Mouse (Mus musculus) gastrocnemius, adult 8-10 months (tissue): Measurements from ENCODE around the gene Rarb. TPM values are rescaled to one million over a fixed set of nuclear protein-coding genes. Genes with fewer than 3 reads are reported as not detected.
A peak's percentile ranks its signal among the peaks of the same experiment; 100 is the strongest.

Experiments used
- DNase-seq, 2 experiments: peaks; one replicate each; pipeline ENCODE4 v3.0.0; 2022; ENCODE audit warnings: low spot score in 2 of 2
- total RNA-seq, 4 experiments: library from RNA; stranded (reverse); gene quantifications; 2 replicates each; pipeline ENCODE4 v1.2.4; 2022

Rarb gene
- total RNA-seq, 4 experiments from 2014 or later: 9.2 to 14.2 (median 12.3) TPM

DNA sequence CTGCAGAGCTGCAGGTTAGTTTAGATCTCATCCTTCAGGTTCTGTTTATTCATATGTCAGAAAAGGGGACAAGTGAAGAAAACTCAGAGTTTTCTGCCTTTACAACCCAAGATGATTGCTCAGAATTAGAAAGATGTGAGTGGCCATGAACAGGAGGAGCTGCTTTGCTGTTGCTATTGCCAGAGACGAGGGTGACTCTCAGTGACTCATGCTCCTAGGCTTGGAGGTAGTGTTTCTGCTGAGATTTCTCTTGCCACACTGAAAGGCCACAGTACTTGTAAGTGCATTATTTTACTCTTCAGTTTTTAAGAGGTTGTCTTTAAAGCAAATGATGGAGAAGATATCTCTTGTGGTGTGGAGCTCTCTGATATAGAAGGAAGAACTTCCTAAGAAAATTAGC is 277.3 kb downstream of the Rarb start:
- no peak for DNase-seq

DNA sequence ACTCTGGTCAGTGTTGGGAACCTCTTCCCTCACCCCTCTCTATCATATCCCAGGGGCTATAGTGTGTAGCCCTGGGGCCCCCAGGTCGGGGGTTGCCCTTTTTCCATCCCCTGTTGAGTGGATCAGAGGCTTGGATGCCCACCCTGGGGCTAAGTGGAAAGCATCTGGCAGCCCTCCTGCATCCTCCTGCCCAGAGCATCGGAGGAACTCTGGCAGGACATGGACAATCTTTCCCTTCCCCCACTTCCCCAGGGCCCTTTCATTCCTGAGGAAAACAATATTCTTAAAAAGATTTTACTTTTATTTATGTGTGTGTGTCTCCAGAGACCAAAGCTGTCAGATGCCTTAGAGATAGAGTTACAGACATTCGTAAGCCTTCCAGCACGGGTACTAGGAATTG is 281.5 kb downstream of the Rarb start:
- DNase-seq: no peak

DNA sequence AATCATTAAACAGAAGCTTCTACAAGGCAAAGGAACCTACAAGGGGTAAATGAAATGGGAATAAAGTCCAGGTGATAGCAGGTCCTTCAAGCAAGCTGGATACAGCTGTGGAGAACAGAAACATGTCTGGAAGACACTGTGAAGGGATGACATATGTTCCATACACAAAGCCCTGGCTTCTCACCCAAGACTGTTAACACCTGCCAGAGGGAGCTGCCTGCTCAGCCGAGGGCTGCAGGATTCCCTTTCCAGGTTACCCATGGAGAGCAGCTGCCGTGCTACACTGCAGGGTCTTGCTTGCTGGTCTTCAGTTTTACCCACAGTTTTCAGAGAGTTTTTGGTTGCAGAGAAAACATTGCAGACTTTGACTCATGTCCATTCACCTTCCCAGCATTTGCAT is 290.3 kb downstream of the Rarb start:
- DNase-seq: no peak

DNA sequence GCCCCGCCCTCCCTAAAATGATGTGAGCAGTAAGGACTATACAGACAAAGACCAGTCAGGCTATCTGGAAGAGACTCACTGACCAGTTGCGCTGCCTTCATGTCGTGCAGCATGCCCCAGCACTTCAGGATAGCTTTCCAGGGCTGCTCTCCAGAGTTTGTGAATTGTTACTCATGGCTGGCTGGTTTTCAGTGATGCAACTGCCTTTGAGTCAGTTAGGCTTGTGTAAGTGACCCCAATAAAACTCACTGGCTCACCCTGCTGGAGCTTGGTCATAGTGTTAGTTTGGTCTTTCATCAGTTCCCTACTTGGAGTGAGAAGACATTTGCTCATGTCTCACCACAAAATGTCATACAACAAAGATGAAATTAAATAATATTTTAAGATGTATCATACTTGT is 292.8 kb downstream of the Rarb start:
- peak; percentile 53 to 58 for DNase-seq

DNA sequence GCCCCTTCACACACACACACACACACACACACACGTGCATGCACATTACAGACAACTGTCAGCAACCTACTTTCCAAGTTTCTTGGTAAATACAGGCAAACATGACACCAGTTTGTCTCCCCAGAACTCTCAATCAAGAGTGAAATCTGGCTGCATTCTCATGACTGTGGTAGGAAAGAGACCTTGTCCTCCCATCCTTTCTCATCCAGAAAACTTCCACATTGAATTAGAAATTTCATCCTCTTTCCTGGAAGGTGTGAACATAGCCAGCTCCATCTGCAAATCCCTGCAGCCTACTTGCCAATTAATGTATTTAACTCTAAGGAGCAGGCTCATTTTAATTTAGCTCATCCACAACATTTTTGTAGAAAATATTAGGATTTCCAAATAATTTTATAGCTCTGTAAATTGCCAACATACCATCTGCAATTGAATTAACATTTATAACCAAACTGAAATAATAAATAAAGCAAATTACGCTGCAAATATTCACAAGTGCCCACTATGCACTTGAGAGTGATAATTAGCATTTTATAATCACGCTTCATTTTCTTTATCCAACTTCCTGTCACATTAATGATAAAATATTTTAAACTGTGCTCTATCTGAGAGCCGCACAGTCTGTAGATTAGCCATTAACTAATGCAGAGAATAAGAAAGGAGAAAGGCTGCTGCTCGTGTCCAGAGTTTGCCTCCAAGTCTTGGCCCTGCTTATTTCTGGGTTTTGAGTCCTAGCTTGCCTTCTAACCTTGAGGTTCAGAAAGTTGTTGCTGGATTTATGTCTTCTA is 293.6 kb downstream of the Rarb start:
- no peak for DNase-seq

DNA sequence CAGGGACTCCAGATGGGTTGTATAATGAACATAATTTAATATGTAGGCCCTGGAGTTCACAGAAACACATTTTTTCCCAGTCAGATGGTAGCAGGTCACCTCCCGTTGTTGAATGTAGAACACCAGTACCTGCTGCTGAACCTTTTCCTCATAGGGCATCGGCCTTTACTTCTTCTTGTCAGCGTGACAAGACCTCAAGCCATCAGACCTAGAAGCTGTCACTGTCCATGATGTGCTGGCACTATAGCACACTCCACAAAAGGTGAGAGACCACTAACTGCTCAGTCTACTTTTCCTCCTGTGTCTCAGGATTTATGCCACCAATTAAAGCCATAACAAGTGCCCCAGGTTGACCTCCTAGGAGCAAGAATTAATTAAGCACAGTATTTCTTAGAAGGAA is 296.1 kb downstream of the Rarb start:
- DNase-seq: no peak

DNA sequence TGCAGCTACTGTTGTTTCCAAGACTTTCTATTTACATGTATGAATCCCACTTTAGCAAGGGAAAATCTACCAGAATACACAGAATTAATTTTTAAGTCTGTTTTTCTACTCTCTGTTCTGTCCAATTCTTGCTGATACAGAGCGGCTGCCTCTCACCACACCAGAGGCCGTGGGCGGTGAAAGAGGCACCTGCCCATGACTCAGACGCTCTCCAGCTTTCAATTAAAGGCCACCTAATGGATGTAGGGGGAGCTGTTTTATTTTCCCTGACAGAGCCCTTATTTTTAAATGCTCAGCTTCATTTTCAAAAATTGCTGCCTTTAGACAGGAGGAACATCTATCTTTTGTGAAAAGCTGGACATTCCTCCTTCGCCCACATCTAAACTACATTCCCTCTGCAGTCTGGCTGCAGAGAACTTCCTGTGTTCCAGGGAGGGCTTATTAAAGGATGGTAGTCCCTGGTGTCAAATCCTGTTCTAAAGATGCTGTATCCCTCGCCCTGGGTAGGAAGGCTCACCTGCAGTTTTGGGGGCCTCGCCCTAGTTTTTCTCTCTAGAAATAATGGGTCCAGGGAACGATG is 299.3 kb downstream of the Rarb start:
- no peak for DNase-seq

DNA sequence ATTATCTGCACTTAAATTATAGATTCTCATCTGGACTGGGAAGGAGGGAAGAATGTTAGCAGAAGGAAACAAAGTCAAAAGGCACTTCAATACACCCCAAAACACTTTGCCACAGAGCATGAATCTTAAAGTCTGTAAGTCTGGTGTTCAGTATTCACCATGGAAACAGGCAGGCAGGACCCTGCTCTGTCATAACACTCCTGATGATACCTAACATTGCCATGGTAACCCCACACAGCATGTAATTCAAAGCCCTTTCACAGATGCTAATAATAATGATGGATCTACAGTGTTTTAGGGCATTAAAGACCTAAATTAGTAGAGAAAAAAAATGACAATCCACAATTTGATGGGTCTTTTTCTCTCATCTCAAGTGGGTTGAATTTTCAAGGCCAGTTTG is 301.0 kb downstream of the Rarb start:
- no peak for DNase-seq

DNA sequence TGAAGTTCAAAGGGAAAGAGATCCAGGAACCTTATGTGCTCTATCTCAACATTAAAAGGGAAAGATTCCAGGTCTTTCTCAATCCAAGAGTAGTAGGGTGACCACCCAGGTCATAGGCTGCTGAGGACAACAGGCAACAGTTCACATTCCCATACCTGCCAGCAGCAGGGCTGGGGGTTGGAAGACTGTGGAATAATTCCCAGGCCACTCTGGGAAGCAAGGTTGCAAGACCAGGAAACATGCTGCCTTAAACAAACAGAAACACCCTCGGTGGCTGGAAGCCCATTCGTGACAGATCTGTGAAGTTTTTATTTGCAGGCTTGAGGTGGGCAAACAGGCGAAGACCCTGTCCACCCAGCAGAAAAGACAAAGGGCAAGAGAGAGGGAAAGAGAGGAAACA is 303.2 kb downstream of the Rarb start:
- DNase-seq: no peak

DNA sequence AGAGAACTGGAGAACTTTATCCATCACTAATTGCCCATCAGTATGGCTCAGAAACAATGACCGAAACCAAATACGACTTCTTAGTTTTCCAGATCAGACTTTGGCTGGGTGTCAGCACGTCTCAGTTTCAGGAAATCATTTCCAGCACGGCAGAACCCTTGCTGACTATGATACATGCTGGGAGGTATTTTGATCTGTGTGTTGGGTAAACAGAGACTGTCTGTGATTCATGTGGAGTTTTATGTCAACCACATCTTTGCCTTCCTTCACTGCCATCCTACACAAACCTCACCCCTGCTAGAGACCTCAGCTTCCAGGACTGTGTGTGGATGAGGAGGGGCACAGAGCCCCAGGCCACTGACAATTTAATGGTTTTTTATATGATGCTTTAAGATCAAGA is 308.4 kb downstream of the Rarb start:
- DNase-seq: no peak

DNA sequence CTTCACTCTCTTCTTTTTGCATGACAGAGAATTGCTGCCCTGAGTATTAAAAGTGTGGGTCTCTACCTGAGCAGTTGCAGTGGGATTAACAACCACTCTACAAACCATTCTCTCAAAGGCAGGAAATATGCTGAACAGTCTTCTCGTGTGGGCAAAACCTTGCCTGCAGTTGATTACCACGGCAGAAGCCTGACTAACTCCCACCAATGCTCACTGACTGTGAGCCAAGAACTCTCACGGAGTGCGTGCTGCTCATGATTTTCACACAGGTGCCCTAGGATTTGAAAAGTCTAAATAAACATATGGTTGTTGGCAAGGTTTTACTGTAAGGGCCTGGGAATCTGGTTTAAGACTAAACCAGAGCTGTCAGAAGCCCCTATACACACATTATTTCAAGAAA is 309.1 kb downstream of the Rarb start:
- no peak for DNase-seq

DNA sequence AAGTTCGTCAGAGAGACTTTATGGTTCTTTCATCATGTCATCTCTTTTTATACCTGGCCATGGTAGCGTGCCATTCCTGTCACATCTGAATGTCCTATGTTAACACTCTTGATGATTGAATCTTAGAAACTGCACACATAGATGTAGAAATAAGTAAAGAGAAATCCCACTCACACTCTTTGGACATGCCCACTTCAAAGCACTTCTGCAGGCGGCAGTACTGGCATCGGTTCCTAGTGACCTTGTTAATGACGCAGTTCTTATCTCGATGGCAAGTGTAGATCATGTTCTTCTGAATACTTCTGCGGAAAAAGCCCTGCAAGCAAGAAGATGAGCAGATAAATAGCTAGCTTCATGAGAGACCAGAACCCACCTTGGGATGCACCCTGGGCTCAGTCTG is 310.2 kb downstream of the Rarb start:
- no peak for DNase-seq

DNA sequence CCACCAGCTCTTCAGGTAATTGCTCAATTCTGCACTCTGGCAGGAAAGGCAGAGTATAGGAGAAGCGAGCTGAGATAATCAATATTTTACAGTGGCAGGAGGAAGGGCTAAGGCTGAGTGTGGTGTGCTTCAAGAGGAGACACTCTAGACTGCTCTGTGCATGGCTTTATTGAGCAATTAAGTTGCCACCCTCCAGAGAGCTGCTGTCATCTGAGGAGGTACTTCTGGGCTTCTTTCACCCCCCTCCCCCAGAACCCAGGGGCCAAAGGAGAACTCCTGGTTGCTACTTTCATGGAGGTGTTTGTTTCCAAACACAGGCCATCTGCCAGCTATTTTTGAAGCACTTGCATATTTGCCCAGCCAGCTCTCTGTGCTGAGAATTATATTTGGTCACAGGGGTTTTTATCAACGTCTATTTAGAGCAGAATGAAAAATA is 321.7 kb downstream of the Rarb start:
- DNase-seq: peak; percentile 76 to 77

DNA sequence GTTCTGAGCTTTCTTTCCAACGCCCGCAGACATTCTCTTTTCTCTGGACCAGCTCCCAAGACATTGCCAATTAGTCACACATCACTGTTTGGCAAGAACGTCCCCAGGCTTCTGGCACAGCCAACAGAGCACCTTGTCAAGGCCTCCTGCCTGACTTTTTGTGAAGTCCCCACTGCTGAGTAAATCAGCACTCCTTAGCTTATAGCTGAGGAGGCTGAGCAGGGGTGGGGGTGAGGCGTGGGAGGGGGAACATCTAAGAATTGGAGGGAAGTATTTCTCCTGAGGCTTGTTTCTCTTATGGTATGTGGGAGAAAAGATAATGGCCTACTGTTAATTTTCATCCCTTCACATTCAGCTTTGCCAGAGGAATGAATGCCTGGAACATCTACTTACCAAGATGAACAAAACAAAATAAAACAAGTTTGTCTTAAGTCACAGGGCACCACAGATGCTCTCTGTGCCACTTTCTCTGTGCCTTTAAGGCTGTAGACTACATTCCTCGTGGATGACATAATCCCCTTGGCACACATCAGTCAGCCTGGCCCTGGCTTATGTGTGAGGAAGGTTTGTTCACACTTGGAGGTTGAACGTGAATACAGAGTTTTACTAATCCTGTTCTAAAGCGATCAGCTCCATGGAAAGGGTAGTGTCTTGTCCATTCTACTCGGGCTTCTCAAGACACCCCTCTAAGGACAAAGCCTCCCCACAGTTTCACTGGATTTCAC is 335.1 kb downstream of the Rarb start:
- DNase-seq: no peak

DNA sequence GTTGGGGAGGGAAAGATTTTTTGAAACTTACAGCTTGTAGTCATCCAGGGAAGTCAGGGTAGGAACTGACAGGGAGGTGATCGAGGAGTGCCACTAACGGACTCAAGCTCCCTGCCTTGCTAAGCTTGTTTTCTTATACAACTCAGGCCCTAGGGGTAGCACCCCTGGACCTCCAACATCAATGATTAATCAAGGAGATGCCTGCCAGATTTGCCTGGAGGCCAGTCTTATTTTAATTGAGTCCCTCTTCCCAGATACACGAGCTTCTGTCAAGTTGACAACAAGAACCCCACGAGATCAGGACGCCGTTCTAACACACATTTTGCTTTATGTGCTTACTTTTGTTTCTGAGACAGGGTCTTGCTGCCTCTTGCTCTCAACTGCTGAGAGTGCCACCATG is 338.3 kb downstream of the Rarb start:
- no peak for DNase-seq

DNA sequence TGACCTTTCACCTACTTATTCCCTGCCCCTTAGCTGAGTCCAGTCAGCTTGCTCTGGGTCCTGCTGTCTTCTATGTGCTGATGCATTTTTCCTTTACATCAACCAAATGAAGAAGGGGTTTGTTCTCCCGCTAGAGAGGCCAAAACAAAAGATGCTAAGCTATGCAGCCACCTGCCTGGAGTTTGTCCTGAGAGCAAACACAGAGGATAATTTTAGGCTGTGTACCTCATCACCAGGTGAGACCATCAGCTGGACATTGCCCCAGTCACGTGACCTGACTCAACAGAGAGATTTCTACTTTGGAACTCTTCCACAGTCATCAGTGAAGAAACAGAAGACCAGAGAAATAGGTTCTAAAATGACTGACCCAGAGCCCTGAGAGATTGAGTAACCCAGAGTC is 339.4 kb downstream of the Rarb start:
- DNase-seq: no peak

DNA sequence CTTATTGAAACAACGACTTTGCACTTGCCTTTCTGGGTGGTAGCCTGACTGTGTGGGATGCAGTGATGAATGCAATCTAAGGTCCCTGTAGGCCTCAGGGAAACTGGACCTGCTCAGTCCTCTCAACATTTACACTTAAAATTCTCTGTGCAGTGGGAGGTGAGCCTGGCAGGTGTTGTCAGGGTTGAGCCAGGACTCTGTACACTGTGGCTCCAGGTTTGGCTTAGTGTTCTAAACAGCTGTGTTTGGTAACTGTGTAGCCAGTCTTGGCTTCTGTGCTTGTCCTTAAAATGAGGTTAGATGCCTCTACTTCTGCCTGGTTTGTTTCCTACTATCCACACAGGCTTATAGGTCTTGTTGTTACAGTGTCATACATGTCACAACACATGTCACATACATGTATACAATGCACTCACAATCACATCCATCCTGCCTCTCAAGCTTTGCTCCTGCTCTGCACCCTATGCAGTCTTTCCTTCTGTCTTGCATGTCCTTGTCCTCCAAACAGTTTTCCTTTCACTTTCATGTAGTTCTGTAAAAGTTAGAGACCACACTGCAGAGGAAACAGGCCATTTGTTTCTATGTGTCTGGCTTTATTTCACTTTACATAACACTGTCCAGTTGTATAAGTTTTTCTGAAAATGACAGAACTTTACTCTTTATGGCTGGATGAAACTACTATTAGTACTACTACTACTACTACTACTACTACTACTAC is 340.2 kb downstream of the Rarb start:
- DNase-seq: no peak

DNA sequence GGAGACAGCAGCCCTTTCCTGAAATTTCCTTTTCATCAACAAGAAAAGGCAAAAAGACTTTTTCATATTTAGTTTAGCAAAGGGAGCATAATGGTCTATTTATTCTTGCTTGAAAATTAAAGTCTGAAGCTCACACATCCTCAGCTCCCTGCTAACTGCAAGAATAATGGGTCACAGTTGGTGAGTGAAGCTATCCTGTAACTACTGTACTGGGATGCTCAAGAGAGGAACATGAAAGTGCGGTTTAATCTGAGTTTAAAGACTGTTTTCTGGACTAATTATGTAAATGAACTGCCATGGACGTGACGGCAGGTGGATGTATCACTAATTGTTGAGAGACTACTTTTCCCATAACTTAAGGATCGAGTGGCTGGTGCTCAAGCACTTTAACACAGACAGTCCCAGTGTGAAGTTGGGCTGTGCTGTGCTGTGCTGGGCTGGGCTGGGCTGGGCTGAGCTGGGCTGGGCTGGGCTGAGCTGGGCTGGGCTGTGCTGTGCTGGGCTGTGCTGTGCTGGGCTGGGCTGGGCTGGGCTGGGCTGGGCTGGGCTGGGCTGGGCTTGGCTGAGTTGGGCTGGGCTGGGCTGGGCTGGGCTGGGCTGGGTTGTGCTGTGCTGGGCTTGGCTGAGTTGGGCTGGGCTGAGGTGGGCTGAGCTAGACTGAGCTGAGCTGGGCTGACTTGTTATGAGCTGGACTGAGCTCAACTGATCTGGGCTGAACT is 370.5 kb downstream of the Rarb start:
- DNase-seq: no peak

DNA sequence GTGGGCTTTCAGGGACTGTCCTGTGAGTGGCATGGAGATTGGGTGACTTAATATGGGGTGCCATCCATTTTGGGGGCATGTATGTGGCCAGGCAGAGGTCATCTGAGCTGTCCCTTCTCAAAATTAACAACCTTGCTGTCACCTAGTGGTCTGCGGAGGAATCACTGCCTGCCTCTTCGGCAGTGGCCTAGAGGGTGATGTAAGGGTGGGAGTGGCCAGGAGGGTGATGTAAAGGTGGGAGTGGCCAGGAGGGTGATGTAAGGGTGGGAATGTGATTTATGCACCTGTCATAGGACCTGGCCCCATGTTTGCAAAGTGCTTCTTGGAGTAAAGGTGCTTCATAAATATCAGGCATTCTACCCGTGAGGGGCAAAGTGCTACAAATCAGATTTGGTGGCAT is 371.4 kb downstream of the Rarb start:
- no peak for DNase-seq

DNA sequence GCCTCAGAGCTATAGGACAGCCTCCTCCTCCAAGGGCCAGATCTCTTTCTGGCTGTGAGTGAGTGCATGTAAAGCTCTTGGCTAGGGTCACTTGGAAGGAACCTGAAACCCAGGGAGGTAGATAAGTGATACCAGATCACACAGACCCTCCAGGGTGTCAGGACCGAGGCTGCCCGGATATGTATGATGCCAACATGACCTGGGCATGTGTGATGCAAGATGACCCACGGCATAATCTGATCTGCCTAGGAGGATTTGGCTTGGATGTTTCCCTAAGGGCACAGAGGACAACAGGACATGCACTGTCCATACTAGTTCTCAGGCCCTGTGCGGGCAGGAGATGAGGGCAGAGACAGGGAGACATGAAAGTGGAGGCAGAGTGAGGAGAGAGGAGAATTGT is 374.1 kb downstream of the Rarb start:
- peak; percentile 27 to 58 for DNase-seq

DNA sequence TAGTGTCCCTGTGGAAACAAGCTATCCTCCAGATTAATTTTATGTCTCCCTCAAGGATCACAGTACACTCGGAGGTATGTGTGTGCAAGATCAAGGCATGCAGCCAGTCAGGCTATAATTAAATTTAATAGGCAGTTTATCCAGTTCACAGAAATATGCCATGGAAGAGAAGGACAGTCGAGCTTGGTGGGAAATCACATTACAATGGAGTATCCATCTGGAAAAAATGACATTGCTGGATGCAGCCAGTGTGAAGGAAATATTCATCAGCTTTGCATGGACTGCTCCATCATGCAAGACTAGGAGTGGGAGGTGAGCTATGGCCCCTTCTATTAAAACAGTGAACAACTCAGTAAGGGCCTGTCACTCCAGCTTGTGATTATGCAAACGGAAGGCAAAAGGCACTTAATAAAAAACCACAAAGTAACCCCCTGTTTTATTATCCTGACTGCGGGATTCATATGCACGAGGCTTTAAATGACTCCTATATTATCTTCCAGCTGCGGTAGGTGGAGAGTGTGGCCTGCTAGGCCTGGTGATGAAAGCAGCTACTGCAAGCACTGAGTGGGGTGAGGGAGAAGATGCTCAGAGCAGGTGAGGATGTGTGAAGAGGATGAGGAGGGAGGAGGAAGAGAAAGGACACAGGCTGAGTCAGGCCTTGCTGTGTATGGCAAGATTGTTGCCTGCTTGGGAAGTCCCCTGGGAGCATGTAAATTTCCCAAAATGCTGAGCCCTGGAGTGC is 379.4 kb downstream of the Rarb start:
- no peak for DNase-seq
